Comparison of ENCODE assay signal across 12 mouse cellular contexts in genomic region chr7:25761354-25761753, GRCm38 (mm10). TPM values are rescaled to one million over a fixed set of nuclear protein-coding genes. Genes with fewer than 3 reads are reported as not detected.
DNase-seq lines count a peak whose midpoint lies in the region; ATAC-seq and TF ChIP-seq lines count a peak whose summit lies in the region.
"Had no signal": no experiment of that assay in that cellular context is flagged by ENCODE, and none has a peak within 500 bp of the region (broad histone marks: within the 10 kb centered on the region; RNA-seq: fewer than 3 reads in every experiment).

No protein-coding gene starts in this region.

- peaks cover 5% of the 10 kb centered on the region; the same call in 1 of the 2 replicates for H3K4me1 ChIP-seq in forebrain, embryonic 13.5 days
- H3K4me1 ChIP-seq in forebrain, embryonic 11.5 days (replicated peaks; ENCODE audit: control insufficient read depth, insufficient read depth, low read length): no peaks in the 10 kb centered on the region
- H3K4me1 ChIP-seq in kidney, adult 2 months (ENCODE audit: control insufficient read depth, insufficient read depth, low read length): no peaks in the 10 kb centered on the region
- H3K4me1 ChIP-seq: embryonic facial prominence, embryonic 13.5 days had no signal

- no peak for TF ChIP-seq POLR2A in kidney, adult 2 months (IDR thresholded peaks at IDR 0.05; ENCODE audit: low read depth, low read length)

- intact Hi-C loops in heart, postnatal 14 days (cut with DNase I): no loop called here

- H3K36me3 ChIP-seq in forebrain, embryonic 13.5 days (ENCODE audit: poor library complexity, severe bottlenecking): peaks cover 37% of the 10 kb centered on the region
- H3K36me3 ChIP-seq in forebrain, embryonic 11.5 days (ENCODE audit: control insufficient read depth, insufficient read depth, low read length): peaks cover 2% of the 10 kb centered on the region; the same call in 1 of the 2 replicates
- no peaks in the 10 kb centered on the region for H3K36me3 ChIP-seq in kidney, adult 2 months (ENCODE audit: control insufficient read depth, insufficient read depth, low read length)

- WGBS in forebrain, embryonic 13.5 days: 80% methylated on average over 10 of the region's 10 CpGs
- 96% methylated on average over 10 of the region's 10 CpGs for WGBS in forebrain, embryonic 11.5 days
- WGBS in kidney, adult 2 months: 62% methylated on average over 10 of the region's 10 CpGs

- no peaks in the 10 kb centered on the region for H3K9me3 ChIP-seq in forebrain, embryonic 13.5 days (replicated peaks)
- no peaks in the 10 kb centered on the region for H3K9me3 ChIP-seq in forebrain, embryonic 11.5 days (ENCODE audit: control insufficient read depth, low read length)
- H3K9me3 ChIP-seq: embryonic facial prominence, embryonic 13.5 days had no signal

- TF ChIP-seq CTCF in kidney, adult 2 months (conservative IDR thresholded peaks at IDR 0.05; ENCODE audit: insufficient read depth, insufficient read length, low read depth, low read length): no peak

- no peak overlapping the region for H3K4me2 ChIP-seq in forebrain, embryonic 13.5 days
- no peak overlapping the region for H3K4me2 ChIP-seq in forebrain, embryonic 11.5 days (ENCODE audit: low read depth, low read length, severe bottlenecking)
- H3K4me2 ChIP-seq: embryonic facial prominence, embryonic 13.5 days; midbrain, embryonic 11.5 days had no signal

- no peaks in the 10 kb centered on the region for H3K27me3 ChIP-seq in forebrain, embryonic 13.5 days
- H3K27me3 ChIP-seq in forebrain, embryonic 11.5 days (ENCODE audit: control insufficient read depth, insufficient read depth, low read length): no peaks in the 10 kb centered on the region
- H3K27me3 ChIP-seq in kidney, adult 2 months (replicated peaks; ENCODE audit: control insufficient read depth, insufficient read depth, low read length): no peaks in the 10 kb centered on the region
- H3K27me3 ChIP-seq: embryonic facial prominence, embryonic 13.5 days had no signal

- no peak for DNase-seq in forebrain, embryonic 11.5 days (ENCODE audit: low spot score)
- DNase-seq in kidney, adult 2 months: peak; percentile 37
- no peak for DNase-seq in kidney, adult 9 months
- peak; percentile 29 for DNase-seq in Muller cell, postnatal 12 days (ENCODE audit: inconsistent ontology term)
- DNase-seq in heart, postnatal 14 days: peak; percentile 52 to 54
- DNase-seq in testis, postnatal 10 days (ENCODE audit: low spot score): no peak

- peak; percentile 36; the same call in 1 of the 2 replicates for ATAC-seq in forebrain, embryonic 13.5 days
- ATAC-seq in forebrain, embryonic 11.5 days (replicated peaks; ENCODE audit: low FRiP score): no peak
- no peak for ATAC-seq in activated CD4-positive, CD25-positive, alpha-beta regulatory T cell, adult 4 months
- ATAC-seq: intestine, postnatal 0 days had no signal

- H3K4me3 ChIP-seq in forebrain, embryonic 13.5 days: no peak overlapping the region
- H3K4me3 ChIP-seq in forebrain, embryonic 11.5 days (ENCODE audit: low read depth, low read length): no peak overlapping the region
- no peak overlapping the region for H3K4me3 ChIP-seq in kidney, adult 2 months (ENCODE audit: insufficient read depth, low read depth, low read length)
- H3K4me3 ChIP-seq: embryonic facial prominence, embryonic 13.5 days had no signal

- H3K27ac ChIP-seq in forebrain, embryonic 13.5 days: no peak overlapping the region
- no peak overlapping the region for H3K27ac ChIP-seq in forebrain, embryonic 11.5 days (ENCODE audit: low read depth, low read length)
- H3K27ac ChIP-seq in kidney, adult 2 months (ENCODE audit: insufficient read depth, low read depth, low read length): no peak overlapping the region
- H3K27ac ChIP-seq: embryonic facial prominence, embryonic 13.5 days had no signal

- H3K9ac ChIP-seq in forebrain, embryonic 13.5 days: peak overlapping the region; percentile 40
- H3K9ac ChIP-seq in forebrain, embryonic 11.5 days (ENCODE audit: low read length): no peak overlapping the region
- H3K9ac ChIP-seq: embryonic facial prominence, embryonic 13.5 days had no signal

RNA-seq across cellular contexts. Expression of gene Hnrnpul1, which starts 6.8 kb away (rescaled TPM):
- 60.8 and 65.0 TPM in 2 replicates for polyA plus RNA-seq in forebrain, embryonic 13.5 days (2015; fragmentation: Nextera tagmentation; extraction: Ambion mirVana)
- polyA plus RNA-seq in forebrain, embryonic 11.5 days (2014; fragmentation: Nextera tagmentation; extraction: Ambion mirVana): 83.8 and 87.5 TPM in 2 replicates
- polyA plus RNA-seq in kidney, adult 2 months (2012; rRNA removed): 33.3 and 41.7 TPM in 2 replicates
- total RNA-seq in heart, postnatal 14 days (2021): 10 to 100 TPM; 88.8 to 89.0 TPM
- polyA plus RNA-seq in activated CD4-positive, CD25-positive, alpha-beta regulatory T cell, adult 4 months (2017; shearing (Covaris generic)): 10 to 100 TPM; 47.1 to 58.0 TPM

RNA-seq across cellular contexts. Expression of gene Axl, which starts 27.2 kb away (rescaled TPM):
- polyA plus RNA-seq in forebrain, embryonic 13.5 days (2015; fragmentation: Nextera tagmentation; extraction: Ambion mirVana): 18.1 and 19.4 TPM in 2 replicates
- polyA plus RNA-seq in forebrain, embryonic 11.5 days (2014; fragmentation: Nextera tagmentation; extraction: Ambion mirVana): 36.2 and 37.2 TPM in 2 replicates
- polyA plus RNA-seq in kidney, adult 2 months (2012; rRNA removed): 31.0 and 36.1 TPM in 2 replicates
- 100 to 1,000 TPM in 1 of 2 experiments, 10 to 100 TPM in 1; 94.3 to 122 TPM for total RNA-seq in heart, postnatal 14 days (2021)
- polyA plus RNA-seq in activated CD4-positive, CD25-positive, alpha-beta regulatory T cell, adult 4 months (2017; shearing (Covaris generic)): 10 to 100 TPM; 16.5 to 26.4 TPM

RNA-seq across cellular contexts. Expression of gene Ccdc97, which starts 42.5 kb away (rescaled TPM):
- 26.4 and 27.9 TPM in 2 replicates for polyA plus RNA-seq in forebrain, embryonic 13.5 days (2015; fragmentation: Nextera tagmentation; extraction: Ambion mirVana)
- 37.8 and 41.2 TPM in 2 replicates for polyA plus RNA-seq in forebrain, embryonic 11.5 days (2014; fragmentation: Nextera tagmentation; extraction: Ambion mirVana)
- 52.5 and 53.5 TPM in 2 replicates for polyA plus RNA-seq in kidney, adult 2 months (2012; rRNA removed)
- 10 to 100 TPM; 47.0 to 50.7 TPM for total RNA-seq in heart, postnatal 14 days (2021)
- polyA plus RNA-seq in activated CD4-positive, CD25-positive, alpha-beta regulatory T cell, adult 4 months (2017; shearing (Covaris generic)): 10 to 100 TPM; 31.1 to 46.9 TPM

RNA-seq across cellular contexts. Expression of gene Cyp2s1, which starts 55.4 kb away (rescaled TPM):
- 0.49 and 0.78 TPM in 2 replicates for polyA plus RNA-seq in forebrain, embryonic 13.5 days (2015; fragmentation: Nextera tagmentation; extraction: Ambion mirVana)
- 0.32 and 0.35 TPM in 2 replicates for polyA plus RNA-seq in forebrain, embryonic 11.5 days (2014; fragmentation: Nextera tagmentation; extraction: Ambion mirVana)
- 22.1 and 26.2 TPM in 2 replicates for polyA plus RNA-seq in kidney, adult 2 months (2012; rRNA removed)
- 1 to 10 TPM; 5.4 to 6.1 TPM for total RNA-seq in heart, postnatal 14 days (2021)
- 1 to 10 TPM; 3.2 to 4.9 TPM for polyA plus RNA-seq in activated CD4-positive, CD25-positive, alpha-beta regulatory T cell, adult 4 months (2017; shearing (Covaris generic))
- total RNA-seq: hematopoietic stem cell, adult 5-6 weeks had no signal

Comparison
In these comparisons a context has a peak if more than half of its experiments do, and no peak if none do; other contexts are left out.
1. DNase-seq: peak in kidney, adult 2 months (single experiment), Muller cell, postnatal 12 days (single experiment) and heart, postnatal 14 days (2 of 2); none in forebrain, embryonic 11.5 days (single experiment), kidney, adult 9 months (single experiment) and testis, postnatal 10 days (single experiment).